Mouse (Mus musculus): ENCODE results near the gene Orc4. TPM values are rescaled to one million over a fixed set of nuclear protein-coding genes. Genes with fewer than 3 reads are reported as not detected.
"Not testable (repeated sequence)": the region's sequence is repeated elsewhere in the genome, so short reads cannot be mapped to it uniquely, and the experiment has no call there.

The Orc4 gene
- polyA plus RNA-seq, 1 experiment from 2014 or later = 99.9 TPM

- DNase-seq (ENCODE audit: low spot score) = no peak
- H3K27ac ChIP-seq (replicated peaks; ENCODE audit: low read depth, low read length) = no peak overlapping the region
- H3K36me3 ChIP-seq (ENCODE audit: control insufficient read depth, insufficient read depth, low read length) = peaks cover 47% of the 10 kb centered on the region
- no peak overlapping the region for H3K4me3 ChIP-seq (ENCODE audit: low read depth, low read length)
- no peak overlapping the region for H3K4me2 ChIP-seq (ENCODE audit: low read depth, low read length)
- no peaks in the 10 kb centered on the region for H3K27me3 ChIP-seq (replicated peaks; ENCODE audit: control insufficient read depth, insufficient read depth, low read length)
- no peak overlapping the region for H3K9ac ChIP-seq (ENCODE audit: low read depth, low read length)
- H3K9me3 ChIP-seq (ENCODE audit: control insufficient read depth, low read length) = no peaks in the 10 kb centered on the region
- H3K4me1 ChIP-seq (ENCODE audit: control insufficient read depth, insufficient read depth, low read length) = no peaks in the 10 kb centered on the region
- ATAC-seq (ENCODE audit: low read depth) = no peak
Measured at GRCm38 (mm10) chr2:48915832-48916231, 34.2 kb downstream of the Orc4 start.

GRCm38 (mm10) chr2:48914185-48914584 is 35.9 kb downstream of the Orc4 start:
- DNase-seq (ENCODE audit: low spot score) (no peak), ATAC-seq (ENCODE audit: low read depth) (no peak)
- Histone ChIP-seq H3K9ac (ENCODE audit: low read depth, low read length) (no peak overlapping the region), H3K36me3 (ENCODE audit: control insufficient read depth, insufficient read depth, low read length) (peaks cover 52% of the 10 kb centered on the region), H3K4me1 (ENCODE audit: control insufficient read depth, insufficient read depth, low read length) (no peaks in the 10 kb centered on the region), H3K9me3 (ENCODE audit: control insufficient read depth, low read length) (no peaks in the 10 kb centered on the region), H3K4me2 (ENCODE audit: low read depth, low read length) (no peak overlapping the region), H3K27ac (replicated peaks; ENCODE audit: low read depth, low read length) (no peak overlapping the region), H3K27me3 (replicated peaks; ENCODE audit: control insufficient read depth, insufficient read depth, low read length) (no peaks in the 10 kb centered on the region), H3K4me3 (ENCODE audit: low read depth, low read length) (no peak overlapping the region)
- WGBS = 79% methylated on average over 1 of the region's 1 CpGs

GRCm38 (mm10) chr2:48908866-48909265 is 41.2 kb downstream of the Orc4 start:
- WGBS = 52% methylated on average over 2 of the region's 2 CpGs
- Histone ChIP-seq H3K4me2 (ENCODE audit: low read depth, low read length) (no peak overlapping the region), H3K4me3 (ENCODE audit: low read depth, low read length) (no peak overlapping the region), H3K27me3 (replicated peaks; ENCODE audit: control insufficient read depth, insufficient read depth, low read length) (no peaks in the 10 kb centered on the region), H3K4me1 (ENCODE audit: control insufficient read depth, insufficient read depth, low read length) (no peaks in the 10 kb centered on the region), H3K27ac (replicated peaks; ENCODE audit: low read depth, low read length) (no peak overlapping the region), H3K36me3 (ENCODE audit: control insufficient read depth, insufficient read depth, low read length) (peaks cover 46% of the 10 kb centered on the region), H3K9ac (ENCODE audit: low read depth, low read length) (no peak overlapping the region), H3K9me3 (ENCODE audit: control insufficient read depth, low read length) (no peaks in the 10 kb centered on the region)
- DNase-seq (ENCODE audit: low spot score) = peak; percentile 53
- ATAC-seq (ENCODE audit: low read depth) = no peak

- WGBS = 94% methylated on average over 3 of the region's 3 CpGs
- H3K4me2 ChIP-seq (ENCODE audit: low read depth, low read length) = no peak overlapping the region
- no peaks in the 10 kb centered on the region for H3K27me3 ChIP-seq (replicated peaks; ENCODE audit: control insufficient read depth, insufficient read depth, low read length)
- no peak overlapping the region for H3K4me3 ChIP-seq (ENCODE audit: low read depth, low read length)
- DNase-seq (ENCODE audit: low spot score) (no peak), ATAC-seq (ENCODE audit: low read depth) (no peak)
- H3K9me3 ChIP-seq (ENCODE audit: control insufficient read depth, low read length) = no peaks in the 10 kb centered on the region
- H3K27ac ChIP-seq (replicated peaks; ENCODE audit: low read depth, low read length) = no peak overlapping the region
- peaks cover 43% of the 10 kb centered on the region for H3K36me3 ChIP-seq (ENCODE audit: control insufficient read depth, insufficient read depth, low read length)
- H3K9ac ChIP-seq (ENCODE audit: low read depth, low read length) = no peak overlapping the region
- H3K4me1 ChIP-seq (ENCODE audit: control insufficient read depth, insufficient read depth, low read length) = no peaks in the 10 kb centered on the region
Measured at GRCm38 (mm10) chr2:48895186-48895585, 54.9 kb downstream of the Orc4 start.

DNA sequence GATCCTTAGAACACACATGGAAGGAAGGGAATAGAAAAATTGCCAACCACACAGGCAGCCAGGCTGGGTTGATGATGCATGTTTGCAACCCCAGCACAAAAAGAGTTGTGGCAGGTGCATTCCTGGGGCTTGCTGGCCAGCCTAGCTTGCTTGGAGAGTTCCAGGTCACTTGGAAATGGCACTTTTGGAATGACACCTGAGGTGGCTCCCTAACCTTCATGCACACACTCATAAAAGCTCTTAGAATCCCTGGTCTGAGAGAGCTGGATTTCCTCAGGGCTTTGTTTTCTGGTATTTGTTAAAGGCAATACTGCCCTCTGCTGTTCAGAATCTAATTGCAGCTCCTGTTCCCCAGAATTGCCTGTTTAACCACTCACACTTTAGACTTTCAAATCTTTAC is 64.1 kb downstream of the Orc4 start:
- H3K36me3 ChIP-seq (ENCODE audit: control insufficient read depth, insufficient read depth, low read length) = peaks cover 11% of the 10 kb centered on the region; the same call in 1 of the 2 replicates
- ATAC-seq (ENCODE audit: low read depth) = peak; percentile 71

GRCm38 (mm10) chr2:48868199-48868913 is 81.7 kb downstream of the Orc4 start:
- Histone ChIP-seq H3K9me3 (ENCODE audit: control insufficient read depth, low read length) (no peaks in the 10 kb centered on the region), H3K4me3 (ENCODE audit: low read depth, low read length) (no peak overlapping the region), H3K36me3 (ENCODE audit: control insufficient read depth, insufficient read depth, low read length) (0 out of 2 replicates have a peak, but pooled peaks cover 5% of the 10 kb centered on the region), H3K4me1 (ENCODE audit: control insufficient read depth, insufficient read depth, low read length) (no peaks in the 10 kb centered on the region), H3K27ac (replicated peaks; ENCODE audit: low read depth, low read length) (no peak overlapping the region), H3K9ac (ENCODE audit: low read depth, low read length) (no peak overlapping the region), H3K27me3 (replicated peaks; ENCODE audit: control insufficient read depth, insufficient read depth, low read length) (no peaks in the 10 kb centered on the region), H3K4me2 (ENCODE audit: low read depth, low read length) (no peak overlapping the region)
- DNase-seq (ENCODE audit: low spot score) (no peak), ATAC-seq (ENCODE audit: low read depth) (no peak)
- 82% methylated on average over 5 of the region's 5 CpGs for WGBS

More for the DNA sequence above, 64.1 kb downstream of the Orc4 start:
- no peaks in the 10 kb centered on the region for H3K9me3 ChIP-seq (ENCODE audit: control insufficient read depth, low read length)
- no peak overlapping the region for H3K9ac ChIP-seq (ENCODE audit: low read depth, low read length)
- H3K27ac ChIP-seq (replicated peaks; ENCODE audit: low read depth, low read length) = no peak overlapping the region
- no peaks in the 10 kb centered on the region for H3K4me1 ChIP-seq (ENCODE audit: control insufficient read depth, insufficient read depth, low read length)
- H3K27me3 ChIP-seq (replicated peaks; ENCODE audit: control insufficient read depth, insufficient read depth, low read length) = no peaks in the 10 kb centered on the region
- DNase-seq (ENCODE audit: low spot score) = peak; percentile 90
- no peak overlapping the region for H3K4me3 ChIP-seq (ENCODE audit: low read depth, low read length)
- H3K4me2 ChIP-seq (ENCODE audit: low read depth, low read length) = no peak overlapping the region

- not testable (repeated sequence) for H3K36me3 ChIP-seq (ENCODE audit: control insufficient read depth, insufficient read depth, low read length); H3K9ac ChIP-seq (ENCODE audit: low read depth, low read length); H3K9me3 ChIP-seq (ENCODE audit: control insufficient read depth, low read length); ATAC-seq (ENCODE audit: low read depth); H3K27me3 ChIP-seq (replicated peaks; ENCODE audit: control insufficient read depth, insufficient read depth, low read length); H3K27ac ChIP-seq (replicated peaks; ENCODE audit: low read depth, low read length); H3K4me3 ChIP-seq (ENCODE audit: low read depth, low read length); DNase-seq (ENCODE audit: low spot score); H3K4me1 ChIP-seq (ENCODE audit: control insufficient read depth, insufficient read depth, low read length); H3K4me2 ChIP-seq (ENCODE audit: low read depth, low read length)
- 92% methylated on average over 6 of the region's 6 CpGs for WGBS
Measured at GRCm38 (mm10) chr2:48865596-48865995, 84.5 kb downstream of the Orc4 start.

Other genes with a start within 250 kb of the Orc4 start
- gene Acvr2a, start 136.2 kb downstream of the Orc4 start, polyA plus RNA-seq (2014; fragmentation: Nextera tagmentation; extraction: Ambion mirVana) = 19.6 and 25.3 TPM in 2 replicates
- gene Mbd5, start 769 bp downstream of the Orc4 start, polyA plus RNA-seq (2014; fragmentation: Nextera tagmentation; extraction: Ambion mirVana) = 21.0 and 23.5 TPM in 2 replicates